ENCODE assay signal across 26 mouse cellular contexts in genomic region chr13:92833162-92833561, GRCm38 (mm10). TPM values are rescaled to one million over a fixed set of nuclear protein-coding genes. Genes with fewer than 3 reads are reported as not detected.
"Had no signal": no experiment of that assay in that cellular context is flagged by ENCODE, and none has a peak within 500 bp of the region (broad histone marks: within the 10 kb centered on the region; RNA-seq: fewer than 3 reads in every experiment).

No protein-coding gene starts in this region.

- H3K36me3 ChIP-seq: heart, embryonic 13.5 days; heart, embryonic 15.5 days; hindbrain, embryonic 13.5 days; hindbrain, embryonic 15.5 days; kidney, embryonic 15.5 days; limb, embryonic 12.5 days; limb, embryonic 15.5 days; liver, embryonic 12.5 days had no signal

- ATAC-seq: hindbrain, postnatal 0 days; intestine, embryonic 16.5 days; liver, embryonic 12.5 days had no signal

- H3K27ac ChIP-seq: heart, embryonic 13.5 days; heart, embryonic 15.5 days; hindbrain, embryonic 13.5 days; hindbrain, embryonic 15.5 days; hindbrain, postnatal 0 days; kidney, embryonic 15.5 days; kidney, postnatal 0 days; limb, embryonic 12.5 days; liver, embryonic 12.5 days; liver, embryonic 14.5 days had no signal

- H3K9me3 ChIP-seq: heart, embryonic 13.5 days; heart, embryonic 15.5 days; hindbrain, embryonic 15.5 days; kidney, embryonic 15.5 days; limb, embryonic 12.5 days; limb, embryonic 15.5 days; liver, embryonic 12.5 days had no signal

- H3K27me3 ChIP-seq: heart, embryonic 13.5 days; heart, embryonic 15.5 days; hindbrain, embryonic 13.5 days; hindbrain, embryonic 15.5 days; kidney, embryonic 15.5 days; limb, embryonic 12.5 days; limb, embryonic 15.5 days; liver, embryonic 12.5 days had no signal

- DNase-seq: gastrocnemius, postnatal 10 days; gastrocnemius, postnatal 36 days; heart, postnatal 14 days; heart, postnatal 36 days; kidney, adult 11 months; kidney, adult 2 months; kidney, adult 9 months; kidney, postnatal 14 days; kidney, postnatal 36 days; layer of hippocampus, adult 9-11 months; layer of hippocampus, postnatal 36 days; left cerebral cortex, postnatal 4 days had no signal

- H3K9ac ChIP-seq: heart, embryonic 13.5 days; heart, embryonic 15.5 days; hindbrain, embryonic 13.5 days; hindbrain, embryonic 15.5 days; kidney, embryonic 15.5 days; limb, embryonic 12.5 days; limb, embryonic 15.5 days; liver, embryonic 12.5 days; liver, embryonic 14.5 days had no signal

- H3K4me2 ChIP-seq: heart, embryonic 11.5 days; heart, embryonic 13.5 days; heart, embryonic 15.5 days; hindbrain, embryonic 13.5 days; hindbrain, embryonic 15.5 days; kidney, embryonic 15.5 days; limb, embryonic 12.5 days; limb, embryonic 15.5 days; liver, embryonic 12.5 days had no signal

- H3K4me1 ChIP-seq: heart, embryonic 13.5 days; heart, embryonic 15.5 days; hindbrain, embryonic 15.5 days; kidney, embryonic 15.5 days; limb, embryonic 12.5 days; liver, embryonic 12.5 days had no signal

- H3K4me3 ChIP-seq: heart, embryonic 13.5 days; heart, embryonic 15.5 days; hindbrain, embryonic 13.5 days; hindbrain, embryonic 15.5 days; kidney, embryonic 15.5 days; limb, embryonic 12.5 days; limb, embryonic 15.5 days; liver, embryonic 12.5 days had no signal

RNA-seq across cellular contexts. Expression of gene Thbs4, which starts 38.5 kb away (rescaled TPM):
- total RNA-seq: hematopoietic stem cell, adult 5-6 weeks had no signal
